Mouse (Mus musculus): ENCODE results near the gene Gpc4. TPM values are rescaled to one million over a fixed set of nuclear protein-coding genes. Genes with fewer than 3 reads are reported as not detected.
A peak's percentile ranks its signal among the peaks of the same experiment; 100 is the strongest.

Gpc4 gene
- polyA plus RNA-seq, 1 experiment: 31.0 TPM

DNA sequence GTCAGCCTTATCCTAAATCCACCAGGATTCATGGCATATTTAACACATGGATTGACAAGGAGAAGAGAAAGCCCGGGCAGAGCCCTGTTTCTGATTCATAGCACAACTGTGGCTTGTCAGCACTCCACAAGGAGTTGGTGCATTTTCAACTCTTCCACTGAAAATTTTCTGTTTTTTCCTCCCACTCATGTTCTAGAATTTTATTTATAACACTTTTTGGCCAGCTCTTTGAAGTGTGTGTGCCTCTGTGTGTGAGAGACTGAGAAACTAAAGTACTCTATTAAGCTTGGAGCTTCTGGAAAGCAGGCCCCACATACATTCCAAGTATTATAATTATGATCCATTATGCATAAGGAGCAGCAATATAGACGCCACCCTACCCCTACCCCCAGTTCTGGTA lies 16.3 kb upstream of the Gpc4 start:
- no peaks in the 10 kb centered on the region for H3K27me3 ChIP-seq (ENCODE audit: control insufficient read depth, insufficient read depth, low read length)
- TF ChIP-seq CTCF (IDR thresholded peaks at IDR 0.05; ENCODE audit: extremely low read depth, insufficient read length, insufficient replicate concordance, low read depth, low read length) (no peak), POLR2A (IDR thresholded peaks at IDR 0.05; ENCODE audit: low read depth, low read length) (no peak)
- 78% methylated on average over 2 of the region's 2 CpGs for WGBS
- H3K36me3 ChIP-seq (ENCODE audit: control insufficient read depth, insufficient read depth, low read length): no peaks in the 10 kb centered on the region
- H3K4me3 ChIP-seq (ENCODE audit: low read depth, low read length): no peak overlapping the region
- no peak overlapping the region for H3K27ac ChIP-seq (ENCODE audit: insufficient read depth, low read depth, low read length)
- no peaks in the 10 kb centered on the region for H3K4me1 ChIP-seq (ENCODE audit: control insufficient read depth, insufficient read depth, insufficient read length, low read length)

DNA sequence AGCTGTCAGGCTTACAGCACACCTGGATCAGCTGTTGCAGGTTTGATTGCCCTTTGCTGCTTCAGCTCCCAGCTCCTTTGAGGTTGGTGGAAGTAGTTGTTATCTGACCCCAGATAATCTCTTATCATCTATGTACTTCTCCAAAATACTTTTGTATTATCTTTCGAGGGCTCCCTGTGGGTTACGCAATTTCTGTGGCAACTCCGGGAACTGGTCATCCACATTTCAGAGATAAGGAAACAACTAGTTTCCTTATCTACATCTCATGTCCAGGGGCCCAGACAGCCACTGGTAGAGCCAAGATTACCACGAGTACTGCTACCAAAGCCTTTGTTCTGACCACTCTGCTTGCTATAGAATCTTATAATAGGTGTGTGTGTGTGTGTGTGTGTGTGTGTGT lies 12.0 kb upstream of the Gpc4 start:
- Histone ChIP-seq H3K4me1 (ENCODE audit: control insufficient read depth, insufficient read depth, insufficient read length, low read length) (no peaks in the 10 kb centered on the region), H3K27me3 (ENCODE audit: control insufficient read depth, insufficient read depth, low read length) (no peaks in the 10 kb centered on the region), H3K27ac (ENCODE audit: insufficient read depth, low read depth, low read length) (no peak overlapping the region), H3K4me3 (ENCODE audit: low read depth, low read length) (no peak overlapping the region), H3K36me3 (ENCODE audit: control insufficient read depth, insufficient read depth, low read length) (no peaks in the 10 kb centered on the region)
- WGBS: 42% methylated on average over 4 of the region's 4 CpGs
- TF ChIP-seq POLR2A (IDR thresholded peaks at IDR 0.05; ENCODE audit: low read depth, low read length) (no peak), CTCF (IDR thresholded peaks at IDR 0.05; ENCODE audit: extremely low read depth, insufficient read length, insufficient replicate concordance, low read depth, low read length) (no peak)

DNA sequence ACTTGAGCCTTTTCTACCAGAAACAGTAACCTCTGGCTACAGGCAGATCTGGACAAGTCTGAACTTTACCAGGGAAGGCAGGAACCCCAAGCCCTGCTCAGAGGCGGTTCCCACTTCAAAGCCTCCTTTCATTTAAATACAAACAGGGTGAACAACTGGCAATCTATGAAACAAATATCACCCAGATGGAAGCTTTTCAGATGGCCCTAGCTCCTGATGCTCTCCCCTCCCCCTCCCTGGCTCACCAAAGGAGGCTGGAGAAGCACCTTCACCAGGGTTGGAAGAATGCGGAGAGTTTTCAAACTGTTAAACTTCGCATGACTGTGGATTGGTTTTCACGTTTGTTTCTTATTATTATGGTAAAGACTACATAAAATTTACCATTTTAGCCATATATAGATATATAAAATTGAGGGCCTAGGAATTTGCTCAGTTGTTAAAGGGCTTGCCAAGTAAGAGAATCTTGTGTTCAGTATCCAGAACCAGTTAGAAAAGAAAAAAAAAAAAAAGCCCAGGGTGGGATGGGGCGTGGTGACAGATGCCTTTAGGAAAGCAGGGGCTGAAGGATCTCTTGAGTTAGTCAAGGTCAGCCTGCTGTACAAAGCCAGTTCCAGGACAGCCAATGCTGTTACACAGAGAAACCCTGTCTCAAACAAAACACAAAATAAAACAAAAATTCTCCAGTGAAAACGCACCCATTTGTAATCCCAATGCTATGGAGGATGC lies 2.6 kb upstream of the Gpc4 start:
- Histone ChIP-seq H3K4me1 (ENCODE audit: control insufficient read depth, insufficient read depth, insufficient read length, low read length) (no peaks in the 10 kb centered on the region), H3K36me3 (ENCODE audit: control insufficient read depth, insufficient read depth, low read length) (no peaks in the 10 kb centered on the region), H3K4me3 (ENCODE audit: low read depth, low read length) (no peak overlapping the region), H3K27ac (ENCODE audit: insufficient read depth, low read depth, low read length) (no peak overlapping the region), H3K27me3 (ENCODE audit: control insufficient read depth, insufficient read depth, low read length) (no peaks in the 10 kb centered on the region)
- no peak for TF ChIP-seq CTCF (IDR thresholded peaks at IDR 0.05; ENCODE audit: extremely low read depth, insufficient read length, insufficient replicate concordance, low read depth, low read length)
- 83% methylated on average over 6 of the region's 6 CpGs for WGBS

DNA sequence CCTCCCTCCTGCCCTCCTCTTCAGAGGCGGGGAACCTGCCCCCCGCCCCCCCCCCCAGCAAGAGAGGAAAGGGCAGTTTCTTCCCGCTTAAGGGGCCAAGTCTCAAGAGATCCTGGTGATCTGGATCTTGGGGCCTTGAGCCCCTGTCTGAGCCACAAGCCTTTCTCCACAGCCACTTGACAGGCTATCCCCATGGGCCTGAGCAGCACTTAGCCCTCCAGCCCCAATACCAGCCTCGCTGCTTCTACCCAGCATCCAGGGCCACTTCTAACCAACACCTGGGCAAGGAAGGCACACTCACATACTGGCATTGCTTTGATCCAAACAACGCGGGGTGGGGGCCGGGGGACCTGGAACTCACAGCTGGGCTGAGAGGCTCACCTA lies 495 bp upstream of the Gpc4 start:
- TF ChIP-seq CTCF (IDR thresholded peaks at IDR 0.05; ENCODE audit: extremely low read depth, insufficient read length, insufficient replicate concordance, low read depth, low read length): no peak
- TF ChIP-seq POLR2A (IDR thresholded peaks at IDR 0.05; ENCODE audit: low read depth, low read length): no peak
- WGBS: 58% methylated on average over 4 of the region's 7 CpGs
- no peak overlapping the region for H3K27ac ChIP-seq (ENCODE audit: insufficient read depth, low read depth, low read length)
- no peaks in the 10 kb centered on the region for H3K27me3 ChIP-seq (ENCODE audit: control insufficient read depth, insufficient read depth, low read length)
- no peaks in the 10 kb centered on the region for H3K4me1 ChIP-seq (ENCODE audit: control insufficient read depth, insufficient read depth, insufficient read length, low read length)
- H3K4me3 ChIP-seq (ENCODE audit: low read depth, low read length): no peak overlapping the region
- no peaks in the 10 kb centered on the region for H3K36me3 ChIP-seq (ENCODE audit: control insufficient read depth, insufficient read depth, low read length)

DNA sequence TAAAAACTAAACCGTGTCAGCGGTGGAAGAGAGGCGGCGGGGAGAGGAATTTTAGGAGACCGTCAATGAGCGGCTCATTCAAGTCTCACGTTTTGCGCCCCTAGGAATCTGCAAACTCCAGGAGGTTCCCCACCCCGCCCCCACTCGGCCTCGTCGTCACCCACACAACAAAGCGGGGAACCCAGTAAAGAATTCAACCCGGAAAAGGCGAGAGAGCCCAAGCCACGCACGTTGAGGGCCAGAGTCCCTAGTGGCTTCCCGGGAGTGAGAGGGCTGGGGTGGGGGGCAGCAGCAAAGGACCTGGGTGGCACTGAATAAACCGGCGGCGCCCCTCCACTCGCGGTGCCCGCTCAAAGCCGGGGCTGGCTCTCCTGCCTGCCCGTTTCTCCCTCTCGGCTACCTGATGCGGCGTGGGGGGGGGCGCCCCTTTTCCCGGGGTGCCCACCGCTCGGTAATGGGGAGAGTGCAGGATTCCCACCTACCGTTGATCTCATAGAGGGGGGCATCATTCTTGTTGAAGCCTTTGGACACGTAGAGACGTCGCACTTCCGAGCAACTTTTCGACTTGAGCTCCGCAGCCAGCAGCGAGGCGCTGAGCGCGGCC lies 816 bp downstream of the Gpc4 start:
- TF ChIP-seq CTCF (IDR thresholded peaks at IDR 0.05; ENCODE audit: extremely low read depth, insufficient read length, insufficient replicate concordance, low read depth, low read length) (no peak), POLR2A (IDR thresholded peaks at IDR 0.05; ENCODE audit: low read depth, low read length) (no peak)
- peak overlapping the region; percentile 69 for H3K27ac ChIP-seq (ENCODE audit: insufficient read depth, low read depth, low read length)
- no peaks in the 10 kb centered on the region for H3K36me3 ChIP-seq (ENCODE audit: control insufficient read depth, insufficient read depth, low read length)
- H3K27me3 ChIP-seq (ENCODE audit: control insufficient read depth, insufficient read depth, low read length): no peaks in the 10 kb centered on the region
- H3K4me3 ChIP-seq (ENCODE audit: low read depth, low read length): peak overlapping the region; percentile 88
- H3K4me1 ChIP-seq (ENCODE audit: control insufficient read depth, insufficient read depth, insufficient read length, low read length): no peaks in the 10 kb centered on the region
- 13% methylated on average over 36 of the region's 44 CpGs for WGBS

DNA sequence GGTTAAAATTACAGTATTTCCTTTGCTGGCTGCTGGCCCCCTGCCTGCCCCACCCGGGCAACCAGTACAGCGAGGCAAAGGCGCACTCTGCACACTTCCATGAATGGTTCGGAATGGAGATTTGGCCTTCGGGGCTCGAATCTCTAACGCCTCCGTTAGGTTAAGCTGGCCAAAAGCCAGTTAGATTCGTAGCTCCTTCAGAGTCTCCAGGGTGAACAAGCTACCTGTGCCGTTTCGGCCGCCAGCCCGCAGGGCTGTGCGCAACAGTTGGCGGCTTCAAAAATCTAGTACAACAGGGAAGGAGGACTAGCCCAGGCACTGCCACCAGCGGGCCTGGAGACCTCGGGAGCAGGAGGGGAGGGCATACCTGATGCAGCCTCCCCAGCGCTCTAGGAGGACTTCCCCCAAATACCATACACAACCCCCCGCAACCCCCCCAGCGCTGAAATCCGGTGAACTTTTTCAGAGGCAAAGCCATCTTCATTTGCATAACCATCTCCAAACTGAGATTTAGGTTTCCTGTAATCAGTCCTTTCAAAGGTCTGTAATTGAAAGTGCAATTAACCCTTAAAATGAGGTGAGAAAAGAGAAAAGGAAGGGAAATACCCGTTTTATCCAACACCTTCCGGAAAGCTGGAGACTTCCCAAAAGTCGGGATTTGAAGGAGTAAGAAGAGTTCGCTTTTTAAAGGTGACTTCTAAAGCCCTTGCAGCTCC lies 1.5 kb downstream of the Gpc4 start:
- TF ChIP-seq CTCF (IDR thresholded peaks at IDR 0.05; ENCODE audit: extremely low read depth, insufficient read length, insufficient replicate concordance, low read depth, low read length): no peak
- TF ChIP-seq POLR2A (IDR thresholded peaks at IDR 0.05; ENCODE audit: low read depth, low read length): no peak
- H3K4me3 ChIP-seq (ENCODE audit: low read depth, low read length): peak overlapping the region; percentile 88

DNA sequence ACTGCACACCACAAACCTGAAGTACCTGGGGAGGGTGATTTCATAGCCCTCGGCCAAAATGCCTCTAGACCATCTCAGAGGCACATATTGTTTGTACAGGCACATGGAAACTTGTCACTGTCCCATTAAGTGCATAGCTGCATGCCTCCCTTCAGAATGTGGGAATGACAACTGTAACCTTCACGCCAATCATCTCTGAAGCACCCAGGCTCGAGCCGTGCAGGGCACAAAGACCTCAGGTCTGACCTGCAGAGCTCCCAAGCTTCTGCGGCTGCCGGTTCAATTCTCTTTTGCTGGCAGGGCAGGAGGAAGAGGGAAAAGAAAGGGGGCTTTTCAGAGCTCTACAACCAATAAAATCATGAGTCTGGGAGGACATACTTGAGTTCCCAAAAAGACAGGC lies 2.3 kb downstream of the Gpc4 start:
- Histone ChIP-seq H3K27ac (ENCODE audit: insufficient read depth, low read depth, low read length) (no peak overlapping the region), H3K4me1 (ENCODE audit: control insufficient read depth, insufficient read depth, insufficient read length, low read length) (no peaks in the 10 kb centered on the region), H3K36me3 (ENCODE audit: control insufficient read depth, insufficient read depth, low read length) (no peaks in the 10 kb centered on the region), H3K4me3 (ENCODE audit: low read depth, low read length) (no peak overlapping the region; the same call in 1 of the 2 replicates), H3K27me3 (ENCODE audit: control insufficient read depth, insufficient read depth, low read length) (no peaks in the 10 kb centered on the region)
- WGBS: 52% methylated on average over 6 of the region's 6 CpGs
- no peak for TF ChIP-seq POLR2A (IDR thresholded peaks at IDR 0.05; ENCODE audit: low read depth, low read length)
- TF ChIP-seq CTCF (IDR thresholded peaks at IDR 0.05; ENCODE audit: extremely low read depth, insufficient read length, insufficient replicate concordance, low read depth, low read length): no peak

More for the DNA sequence above, 1.5 kb downstream of the Gpc4 start:
- H3K27me3 ChIP-seq (ENCODE audit: control insufficient read depth, insufficient read depth, low read length): no peaks in the 10 kb centered on the region
- no peaks in the 10 kb centered on the region for H3K36me3 ChIP-seq (ENCODE audit: control insufficient read depth, insufficient read depth, low read length)
- no peak overlapping the region for H3K27ac ChIP-seq (ENCODE audit: insufficient read depth, low read depth, low read length)
- 18% methylated on average over 25 of the region's 25 CpGs for WGBS
- H3K4me1 ChIP-seq (ENCODE audit: control insufficient read depth, insufficient read depth, insufficient read length, low read length): no peaks in the 10 kb centered on the region

Measured in small intestine, adult 2 months (tissue).